Mouse (Mus musculus): ENCODE results near the gene Lix1l.

GRCm38 (mm10) chr3:96601941-96602703 lies 1.2 kb downstream of the Lix1l start:
- TF ChIP-seq CTCF (IDR thresholded peaks at IDR 0.05; ENCODE audit: borderline replicate concordance, extremely low read depth, insufficient read depth, insufficient read length): no peak
- no peak for TF ChIP-seq POLR2A (IDR thresholded peaks at IDR 0.05; ENCODE audit: borderline replicate concordance, extremely low read depth, insufficient read depth, insufficient read length, poor library complexity, severe bottlenecking)
